Mouse (Mus musculus) olfactory bulb, adult 2 months (tissue): ENCODE data around the gene Sec24a.

Experiments
- CTCF ChIP-seq: fragments of 200-500 bp; IDR thresholded peaks from 2 replicates; pipeline ENCODE4 v1.5.1; 2012; ENCODE audit warnings: low read depth, mild to moderate bottlenecking, low read length, moderate library complexity; ENCODE audit not compliant: insufficient read depth
- POLR2A ChIP-seq: fragments of 200-500 bp; IDR thresholded peaks from 2 replicates; pipeline ENCODE4 v1.6.1; 2012; ENCODE audit warnings: mild to moderate bottlenecking, low read depth, low read length, moderate library complexity; ENCODE audit not compliant: insufficient read depth

GRCm38 (mm10) chr11:51661867-51662365 is 101.5 kb downstream of the Sec24a start:
- TF ChIP-seq CTCF, result no peak
- no peak for TF ChIP-seq POLR2A
